Mouse (Mus musculus) heart, postnatal 0 days (tissue): ENCODE measurements around the gene Fgfr2. TPM values are rescaled to one million over a fixed set of nuclear protein-coding genes. Genes with fewer than 3 reads are reported as not detected.

Experiments
- ATAC-seq: fragments of 200-750 bp; cut with Nextera tagmentation; 2 replicates; pipeline ENCODE4 v1.8.0; 2017; ENCODE audit warnings: low read depth, moderate number of reproducible peaks, moderate library complexity; ENCODE audit not compliant: insufficient read depth
- DNase-seq: peaks from one replicate; pipeline ENCODE4 v3.0.0-alpha.2; 2016; ENCODE audit warnings: low spot score
- H3K27ac ChIP-seq: fragments of 300-500 bp; sonication (generic); 2 replicates; pipeline ENCODE4 v1.5.1; 2014; ENCODE audit warnings: low read depth, mild to moderate bottlenecking
- H3K27me3 ChIP-seq: fragments of 300-500 bp; sonication (generic); 2 replicates; pipeline ENCODE4 v1.6.1; 2014; ENCODE audit warnings: low read length, mixed read lengths; ENCODE audit not compliant: control insufficient read depth, insufficient read depth
- H3K36me3 ChIP-seq: fragments of 300-500 bp; sonication (generic); replicated peaks from 2 replicates; pipeline ENCODE4 v1.6.1; 2014; ENCODE audit warnings: low read length, mixed read lengths; ENCODE audit not compliant: control insufficient read depth, insufficient read depth
- H3K4me1 ChIP-seq: fragments of 300-500 bp; sonication (generic); 2 replicates; pipeline ENCODE4 v1.6.1; 2014; ENCODE audit warnings: antibody characterized with exemption; ENCODE audit not compliant: control insufficient read depth, insufficient read depth
- H3K4me2 ChIP-seq: fragments of 300-500 bp; sonication (generic); 2 replicates; pipeline ENCODE4 v1.6.1; 2014; ENCODE audit warnings: low read depth, mild to moderate bottlenecking, low read length, moderate library complexity
- H3K4me3 ChIP-seq: fragments of 300-500 bp; sonication (generic); 2 replicates; pipeline ENCODE4 v1.5.1; 2014; ENCODE audit warnings: low read depth, low read length
- H3K9ac ChIP-seq: fragments of 300-500 bp; sonication (generic); replicated peaks from 2 replicates; pipeline ENCODE4 v1.6.1; 2014; ENCODE audit warnings: low read depth, low read length, mixed read lengths
- H3K9me3 ChIP-seq: fragments of 300-500 bp; sonication (generic); replicated peaks from 2 replicates; pipeline ENCODE4 v1.6.1; 2016; ENCODE audit warnings: low read length; ENCODE audit not compliant: control insufficient read depth
- CTCF ChIP-seq: IDR thresholded peaks from 2 replicates; pipeline ENCODE4 v1.5.1; 2016; ENCODE audit warnings: antibody characterized with exemption, control low read depth, low read depth
- EP300 ChIP-seq: IDR thresholded peaks from 2 replicates; pipeline ENCODE4 v1.6.1; 2016; ENCODE audit warnings: antibody characterized with exemption, low read depth
- WGBS: fragments of 180-500 bp; shearing (Covaris S2); extraction: QIAGEN DNeasy Blood & Tissue Kit; methylation state at CpG from one replicate; pipeline ENCODE4 v1.1.7; 2014; 5-methylcytosine and 5-hydroxymethylcytosine counted together
- polyA plus RNA-seq: library from polyadenylated mRNA; unstranded; fragments of >200 nt; fragmentation: Nextera tagmentation; extraction: Ambion mirVana; gene quantifications from 2 replicates; pipeline ENCODE4 v1.2.1, GENCODE M21; 2015
- total RNA-seq: library from RNA; depleted of rRNA; stranded (reverse); fragments of >200 nt; gene quantifications from 2 replicates; pipeline ENCODE4 v1.2.3, GENCODE M21; 2014; ENCODE audit warnings: low replicate concordance

The Fgfr2 gene
- total and polyA plus RNA-seq, 2 experiments from 2014 or later = 3.8 to 11.5 TPM

GRCm38 (mm10) chr7:133014631-133015030, 108.5 kb downstream of the Fgfr2 start:
- H3K27ac ChIP-seq = peak overlapping the region; percentile 81

GRCm38 (mm10) chr7:133013923-133014322, 109.2 kb downstream of the Fgfr2 start:
- 87% methylated on average over 10 of the region's 10 CpGs for WGBS
- H3K4me1 ChIP-seq = peaks cover 63% of the 10 kb centered on the region

More at GRCm38 (mm10) chr7:133014631-133015030, 108.5 kb downstream of the Fgfr2 start:
- no peaks in the 10 kb centered on the region for H3K9me3 ChIP-seq
- peaks cover 7% of the 10 kb centered on the region; the same call in 1 of the 2 replicates for H3K36me3 ChIP-seq
- WGBS = 80% methylated on average over 14 of the region's 14 CpGs
- H3K9ac ChIP-seq = peak overlapping the region; percentile 46; the same call in 1 of the 2 replicates
- peaks cover 65% of the 10 kb centered on the region for H3K4me1 ChIP-seq
- H3K27me3 ChIP-seq = no peaks in the 10 kb centered on the region
- H3K4me2 ChIP-seq = peak overlapping the region; percentile 35; the same call in 1 of the 2 replicates
- no peak overlapping the region for H3K4me3 ChIP-seq
- no peak for DNase-seq
- TF ChIP-seq CTCF (no peak), EP300 (no peak)
- ATAC-seq = no peak

GRCm38 (mm10) chr7:133012637-133013366, 110.3 kb downstream of the Fgfr2 start:
- 31% methylated on average over 14 of the region's 14 CpGs for WGBS
- Histone ChIP-seq H3K4me1 (peaks cover 67% of the 10 kb centered on the region), H3K4me3 (no peak overlapping the region), H3K36me3 (peaks cover 9% of the 10 kb centered on the region; the same call in 1 of the 2 replicates), H3K27me3 (no peaks in the 10 kb centered on the region), H3K9me3 (no peaks in the 10 kb centered on the region), H3K9ac (no peak overlapping the region), H3K4me2 (peak overlapping the region; percentile 13; the same call in 1 of the 2 replicates), H3K27ac (peak overlapping the region; percentile 45; the same call in 1 of the 2 replicates)
- TF ChIP-seq CTCF = no peak
- no peak for TF ChIP-seq EP300
- ATAC-seq (no peak), DNase-seq (no peak)

More at GRCm38 (mm10) chr7:133013923-133014322, 109.2 kb downstream of the Fgfr2 start:
- Histone ChIP-seq H3K36me3 (peaks cover 9% of the 10 kb centered on the region; the same call in 1 of the 2 replicates), H3K4me3 (no peak overlapping the region), H3K4me2 (no peak overlapping the region), H3K27me3 (no peaks in the 10 kb centered on the region), H3K27ac (no peak overlapping the region), H3K9ac (no peak overlapping the region), H3K9me3 (no peaks in the 10 kb centered on the region)
- TF ChIP-seq CTCF = no peak
- no peak for TF ChIP-seq EP300
- no peak for ATAC-seq
- DNase-seq = no peak

- Histone ChIP-seq H3K9me3 (no peaks in the 10 kb centered on the region), H3K4me1 (peaks cover 75% of the 10 kb centered on the region), H3K36me3 (peaks cover 9% of the 10 kb centered on the region; the same call in 1 of the 2 replicates), H3K4me2 (peak overlapping the region; percentile 31; the same call in 1 of the 2 replicates), H3K4me3 (no peak overlapping the region), H3K27ac (peak overlapping the region; percentile 70), H3K27me3 (no peaks in the 10 kb centered on the region), H3K9ac (no peak overlapping the region)
- no peak for TF ChIP-seq EP300
- TF ChIP-seq CTCF = no peak
- no peak for ATAC-seq
- WGBS = 20% methylated on average over 4 of the region's 4 CpGs
- no peak for DNase-seq
These were observed 111.5 kb downstream of the Fgfr2 start for GRCm38 (mm10) chr7:133011611-133012010.

- Histone ChIP-seq H3K36me3 (peaks cover 9% of the 10 kb centered on the region; the same call in 1 of the 2 replicates), H3K27me3 (no peaks in the 10 kb centered on the region), H3K9me3 (no peaks in the 10 kb centered on the region), H3K9ac (no peak overlapping the region), H3K4me1 (peaks cover 75% of the 10 kb centered on the region), H3K4me3 (no peak overlapping the region), H3K27ac (peak overlapping the region; percentile 70), H3K4me2 (peak overlapping the region; percentile 31; the same call in 1 of the 2 replicates)
- DNase-seq (peak; percentile 78), ATAC-seq (peak; percentile 72)
- TF ChIP-seq CTCF (no peak), EP300 (no peak)
- 22% methylated on average over 5 of the region's 5 CpGs for WGBS
These were observed 112.0 kb downstream of the Fgfr2 start for GRCm38 (mm10) chr7:133011191-133011590.
